Mouse (Mus musculus) gastrocnemius, postnatal 36 days (tissue): Measurements from ENCODE around the gene Tubg1. TPM values are rescaled to one million over a fixed set of nuclear protein-coding genes. Genes with fewer than 3 reads are reported as not detected.
A peak's percentile ranks its signal among the peaks of the same experiment; 100 is the strongest.
"Not testable (repeated sequence)": the region's sequence is repeated elsewhere in the genome, so short reads cannot be mapped to it uniquely, and the experiment has no call there.

ENCODE experiments used
- DNase-seq, 2 experiments: peaks; one replicate each; pipeline ENCODE4 v3.0.0; 2022
- intact Hi-C: fragments of 180-260 bp; cut with DNase I; formaldehyde crosslinking; loops from one replicate; pipeline ENCODE4 v1.15.1; 2025
- total RNA-seq, 2 experiments: library from RNA; stranded (reverse); gene quantifications; 2 replicates each; pipeline ENCODE4 v1.2.3; 2021

Gene Tubg1
- total RNA-seq, 2 experiments from 2014 or later = 23.9 TPM

GRCm38 (mm10) chr11:101134217-101134865, 14.6 kb downstream of the Tubg1 start:
- intact Hi-C loops = loop anchor here (5.0 kb wide), 1 partner anchor 33 kb away; no protein-coding TSS in a partner anchor
- DNase-seq = no peak

GRCm38 (mm10) chr11:101137000-101137399, 17.3 kb downstream of the Tubg1 start:
- intact Hi-C loops = no loop called here
- no peak for DNase-seq

- DNase-seq = no peak
These were observed 18.9 kb downstream of the Tubg1 start for GRCm38 (mm10) chr11:101138536-101139181.

GRCm38 (mm10) chr11:101140164-101140819, 20.6 kb downstream of the Tubg1 start:
- DNase-seq = no peak
- intact Hi-C loops = no loop called here

More at GRCm38 (mm10) chr11:101138536-101139181, 18.9 kb downstream of the Tubg1 start:
- intact Hi-C loops = no loop called here

GRCm38 (mm10) chr11:101141088-101141487, 21.4 kb downstream of the Tubg1 start:
- intact Hi-C loops = no loop called here
- DNase-seq = no peak

- no peak for DNase-seq
- intact Hi-C loops = no loop called here
These were observed 22.7 kb downstream of the Tubg1 start for GRCm38 (mm10) chr11:101142215-101142967.

- intact Hi-C loops = no loop called here
- no peak for DNase-seq
These were observed 23.8 kb downstream of the Tubg1 start for GRCm38 (mm10) chr11:101143338-101144225.

- intact Hi-C loops = no loop called here
- no peak for DNase-seq
These were observed 26.6 kb downstream of the Tubg1 start for GRCm38 (mm10) chr11:101146377-101146776.

GRCm38 (mm10) chr11:101148751-101149150, 29.0 kb downstream of the Tubg1 start:
- intact Hi-C loops = no loop called here
- DNase-seq = no peak

GRCm38 (mm10) chr11:101149178-101150105, 29.7 kb downstream of the Tubg1 start:
- DNase-seq = peak in 1 of 2 experiments; percentile 52
- intact Hi-C loops = no loop called here

GRCm38 (mm10) chr11:101151063-101151462, 31.3 kb downstream of the Tubg1 start:
- intact Hi-C loops = no loop called here
- DNase-seq = no peak

- DNase-seq = no peak
- intact Hi-C loops = no loop called here
These were observed 33.1 kb downstream of the Tubg1 start for GRCm38 (mm10) chr11:101152825-101153224.

- intact Hi-C loops = no loop called here
- DNase-seq = no peak
These were observed 34.9 kb downstream of the Tubg1 start for GRCm38 (mm10) chr11:101154648-101155047.

- intact Hi-C loops = no loop called here
- DNase-seq = no peak
These were observed 35.4 kb downstream of the Tubg1 start for GRCm38 (mm10) chr11:101155151-101155550.

- intact Hi-C loops = no loop called here
- DNase-seq = no peak
These were observed 36.1 kb downstream of the Tubg1 start, which contains the start of gene Tubg2 for GRCm38 (mm10) chr11:101155728-101156371. Gene Tubg2 (plus strand): TSS chr11:101155907.

- intact Hi-C loops, DNase-seq: not testable (repeated sequence)
These were observed 40.4 kb downstream of the Tubg1 start for GRCm38 (mm10) chr11:101160151-101160550.

- intact Hi-C loops, DNase-seq: not testable (repeated sequence)
These were observed 41.3 kb downstream of the Tubg1 start for GRCm38 (mm10) chr11:101160981-101161505.

GRCm38 (mm10) chr11:101161551-101161950, 41.8 kb downstream of the Tubg1 start:
- intact Hi-C loops = no loop called here

More at GRCm38 (mm10) chr11:101161551-101161950, 41.8 kb downstream of the Tubg1 start:
- no peak for DNase-seq
